Mouse (Mus musculus): ENCODE data around the gene Kif5a. TPM values are rescaled to one million over a fixed set of nuclear protein-coding genes. Genes with fewer than 3 reads are reported as not detected.

The Kif5a gene
- polyA plus RNA-seq, 1 experiment from 2014 or later: 2.3 TPM

- Histone ChIP-seq H3K4me1 (replicated peaks; ENCODE audit: control insufficient read depth, insufficient read depth) (peaks cover 6% of the 10 kb centered on the region), H3K27ac (replicated peaks) (no peak overlapping the region), H3K9ac (ENCODE audit: low read length) (no peak overlapping the region), H3K27me3 (ENCODE audit: control insufficient read depth, insufficient read depth, low read length) (no peaks in the 10 kb centered on the region), H3K4me2 (replicated peaks; ENCODE audit: low read depth) (no peak overlapping the region), H3K4me3 (ENCODE audit: low read depth, low read length) (no peak overlapping the region), H3K9me3 (ENCODE audit: control insufficient read depth, low read length) (no peaks in the 10 kb centered on the region), H3K36me3 (ENCODE audit: control insufficient read depth, insufficient read depth, low read length) (no peaks in the 10 kb centered on the region)
- no peak for ATAC-seq (ENCODE audit: low FRiP score, low TSS enrichment)
- DNase-seq (ENCODE audit: low spot score): no peak
- WGBS: 54% methylated on average over 3 of the region's 3 CpGs
- no peak for TF ChIP-seq EP300 (optimal IDR thresholded peaks at IDR 0.05)
- TF ChIP-seq CTCF (IDR thresholded peaks at IDR 0.05; ENCODE audit: low read depth): no peak
Measured at GRCm38 (mm10) chr10:127263631-127264030, 483 bp upstream of the Kif5a start.

GRCm38 (mm10) chr10:127261706-127262547 is 1.2 kb downstream of the Kif5a start:
- Histone ChIP-seq H3K4me3 (ENCODE audit: low read depth, low read length) (no peak overlapping the region), H3K27me3 (ENCODE audit: control insufficient read depth, insufficient read depth, low read length) (no peaks in the 10 kb centered on the region), H3K9ac (ENCODE audit: low read length) (no peak overlapping the region), H3K27ac (replicated peaks) (no peak overlapping the region), H3K4me2 (replicated peaks; ENCODE audit: low read depth) (peak overlapping the region; percentile 77; the same call in 1 of the 2 replicates), H3K4me1 (replicated peaks; ENCODE audit: control insufficient read depth, insufficient read depth) (peaks cover 2% of the 10 kb centered on the region; the same call in 1 of the 2 replicates), H3K36me3 (ENCODE audit: control insufficient read depth, insufficient read depth, low read length) (no peaks in the 10 kb centered on the region), H3K9me3 (ENCODE audit: control insufficient read depth, low read length) (no peaks in the 10 kb centered on the region)
- ATAC-seq (ENCODE audit: low FRiP score, low TSS enrichment): no peak
- TF ChIP-seq EP300 (optimal IDR thresholded peaks at IDR 0.05) (no peak), CTCF (IDR thresholded peaks at IDR 0.05; ENCODE audit: low read depth) (no peak)
- no peak for DNase-seq (ENCODE audit: low spot score)
- 67% methylated on average over 15 of the region's 15 CpGs for WGBS

- Histone ChIP-seq H3K9me3 (ENCODE audit: control insufficient read depth, low read length) (no peaks in the 10 kb centered on the region), H3K27me3 (ENCODE audit: control insufficient read depth, insufficient read depth, low read length) (no peaks in the 10 kb centered on the region), H3K4me1 (replicated peaks; ENCODE audit: control insufficient read depth, insufficient read depth) (no peaks in the 10 kb centered on the region; the same call in 1 of the 2 replicates), H3K4me3 (ENCODE audit: low read depth, low read length) (no peak overlapping the region), H3K27ac (replicated peaks) (no peak overlapping the region), H3K36me3 (ENCODE audit: control insufficient read depth, insufficient read depth, low read length) (no peaks in the 10 kb centered on the region), H3K9ac (ENCODE audit: low read length) (no peak overlapping the region), H3K4me2 (replicated peaks; ENCODE audit: low read depth) (no peak overlapping the region)
- TF ChIP-seq CTCF (IDR thresholded peaks at IDR 0.05; ENCODE audit: low read depth) (no peak), EP300 (optimal IDR thresholded peaks at IDR 0.05) (no peak)
- no peak for ATAC-seq (ENCODE audit: low FRiP score, low TSS enrichment)
- WGBS: 75% methylated on average over 8 of the region's 8 CpGs
- no peak for DNase-seq (ENCODE audit: low spot score)
Measured at GRCm38 (mm10) chr10:127258489-127258888, 4.7 kb downstream of the Kif5a start.

- Histone ChIP-seq H3K27ac (replicated peaks) (no peak overlapping the region), H3K4me1 (replicated peaks; ENCODE audit: control insufficient read depth, insufficient read depth) (no peaks in the 10 kb centered on the region; the same call in 1 of the 2 replicates), H3K4me3 (ENCODE audit: low read depth, low read length) (no peak overlapping the region), H3K9me3 (ENCODE audit: control insufficient read depth, low read length) (no peaks in the 10 kb centered on the region), H3K36me3 (ENCODE audit: control insufficient read depth, insufficient read depth, low read length) (no peaks in the 10 kb centered on the region), H3K9ac (ENCODE audit: low read length) (no peak overlapping the region), H3K27me3 (ENCODE audit: control insufficient read depth, insufficient read depth, low read length) (no peaks in the 10 kb centered on the region), H3K4me2 (replicated peaks; ENCODE audit: low read depth) (no peak overlapping the region)
- ATAC-seq (ENCODE audit: low FRiP score, low TSS enrichment) (no peak), DNase-seq (ENCODE audit: low spot score) (no peak)
- TF ChIP-seq EP300 (optimal IDR thresholded peaks at IDR 0.05): no peak
- no peak for TF ChIP-seq CTCF (IDR thresholded peaks at IDR 0.05; ENCODE audit: low read depth)
- WGBS: 75% methylated on average over 6 of the region's 6 CpGs
Measured at GRCm38 (mm10) chr10:127257790-127258189, 5.4 kb downstream of the Kif5a start.

- Histone ChIP-seq H3K27me3 (ENCODE audit: control insufficient read depth, insufficient read depth, low read length) (no peaks in the 10 kb centered on the region), H3K9me3 (ENCODE audit: control insufficient read depth, low read length) (no peaks in the 10 kb centered on the region), H3K27ac (replicated peaks) (no peak overlapping the region), H3K4me2 (replicated peaks; ENCODE audit: low read depth) (no peak overlapping the region), H3K36me3 (ENCODE audit: control insufficient read depth, insufficient read depth, low read length) (no peaks in the 10 kb centered on the region), H3K4me3 (ENCODE audit: low read depth, low read length) (no peak overlapping the region), H3K9ac (ENCODE audit: low read length) (no peak overlapping the region), H3K4me1 (replicated peaks; ENCODE audit: control insufficient read depth, insufficient read depth) (no peaks in the 10 kb centered on the region)
- no peak for TF ChIP-seq EP300 (optimal IDR thresholded peaks at IDR 0.05)
- TF ChIP-seq CTCF (IDR thresholded peaks at IDR 0.05; ENCODE audit: low read depth): no peak; the same call in none of the 2 replicates
- peak; percentile 64; the same call in 1 of the 2 replicates for ATAC-seq (ENCODE audit: low FRiP score, low TSS enrichment)
- DNase-seq (ENCODE audit: low spot score): peak; percentile 85
- 22% methylated on average over 14 of the region's 14 CpGs for WGBS
Measured at GRCm38 (mm10) chr10:127255625-127256345, 7.4 kb downstream of the Kif5a start.
